Mouse (Mus musculus): ENCODE measurements around the gene Neurog1.

Neurog1 gene

GRCm38 (mm10) chr13:56209067-56209411 lies 42.9 kb downstream of the Neurog1 start:
- no peak for DNase-seq

- DNase-seq: no peak
Measured at GRCm38 (mm10) chr13:56208225-56209066, 43.5 kb downstream of the Neurog1 start.

Data from cerebellum, adult 8-10 months (tissue).